Mouse (Mus musculus): ENCODE data around the gene Tfap2d. TPM values are rescaled to one million over a fixed set of nuclear protein-coding genes. Genes with fewer than 3 reads are reported as not detected.

Gene Tfap2d
- 12.7 and 14.3 TPM in 2 replicates for polyA plus RNA-seq (2012; rRNA removed)

GRCm38 (mm10) chr1:19102631-19103030, at the start of gene Tfap2d:
Tfap2d (plus strand) TSS chr1:19103022.

DNA sequence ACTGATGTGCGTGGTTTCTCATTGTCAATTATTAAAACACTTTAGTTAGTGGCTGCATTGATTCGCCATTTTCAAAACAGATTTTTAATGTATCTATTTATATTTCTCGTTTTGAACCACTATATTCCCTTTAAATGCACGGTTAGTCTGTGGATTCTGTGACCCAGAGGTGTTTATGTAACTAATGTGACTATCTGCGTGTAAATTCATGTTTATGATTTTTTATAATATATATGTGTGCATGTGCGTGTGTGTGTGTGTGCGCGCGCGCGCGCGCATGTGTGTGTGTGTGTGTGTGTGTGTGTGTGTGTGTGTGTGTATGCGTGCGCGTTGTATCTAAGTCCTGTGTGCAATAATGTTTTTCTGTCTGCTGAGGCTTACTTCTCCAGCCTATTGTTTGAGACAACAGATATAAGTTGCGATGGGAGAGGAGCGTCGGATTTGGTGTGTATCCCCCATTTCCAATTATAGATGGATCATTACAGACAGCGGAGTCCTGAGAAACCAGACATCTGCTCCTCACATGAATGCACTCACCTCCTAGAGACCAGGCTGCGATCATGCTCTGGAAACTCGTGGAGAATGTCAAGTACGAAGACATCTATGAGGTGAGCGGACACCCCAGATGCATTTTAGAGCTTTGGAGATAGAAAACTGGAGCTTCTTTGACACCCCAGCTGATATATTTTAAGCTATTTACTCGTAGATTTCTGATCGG, 106.0 kb downstream of the Tfap2d start, which contains the start of gene Tfap2b:
Gene Tfap2b (plus strand): TSS at position 274 of the 718 bp plus-strand sequence.

Other genes with a start within 250 kb of the Tfap2d start
- 55.6 and 78.3 TPM in 2 replicates for gene Tfap2b, start 105.9 kb downstream of the Tfap2d start, polyA plus RNA-seq (2012; rRNA removed)